Mouse (Mus musculus): ENCODE data around the gene Ext2.

The Ext2 gene

DNA sequence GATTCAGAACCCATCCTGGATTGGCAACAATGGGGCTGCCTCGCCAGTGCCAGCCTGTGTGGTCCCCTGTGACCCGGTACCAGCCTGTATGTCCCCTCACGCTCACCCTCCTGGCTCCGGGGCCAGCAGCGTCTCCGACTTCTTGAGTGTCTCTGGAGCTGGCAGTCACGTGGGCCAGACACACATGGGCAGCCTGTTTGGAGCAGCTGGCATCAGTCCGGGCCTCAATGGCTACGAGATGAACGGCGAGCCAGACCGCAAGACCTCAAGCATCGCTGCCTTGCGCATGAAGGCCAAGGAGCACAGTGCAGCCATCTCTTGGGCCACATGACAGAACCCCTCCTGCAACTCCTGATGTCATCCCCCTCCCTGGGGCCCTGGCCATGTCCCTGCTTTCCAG is 145.1 kb downstream of the Ext2 start:
- Histone ChIP-seq H3K36me3 (ENCODE audit: control insufficient read depth, insufficient read depth, low read length, poor library complexity, severe bottlenecking) (no peaks in the 10 kb centered on the region), H3K27me3 (ENCODE audit: control insufficient read depth, insufficient read depth, low read length, poor library complexity, severe bottlenecking) (no peaks in the 10 kb centered on the region)
- DNase-seq (ENCODE audit: low read depth, low spot score): no peak

DNA sequence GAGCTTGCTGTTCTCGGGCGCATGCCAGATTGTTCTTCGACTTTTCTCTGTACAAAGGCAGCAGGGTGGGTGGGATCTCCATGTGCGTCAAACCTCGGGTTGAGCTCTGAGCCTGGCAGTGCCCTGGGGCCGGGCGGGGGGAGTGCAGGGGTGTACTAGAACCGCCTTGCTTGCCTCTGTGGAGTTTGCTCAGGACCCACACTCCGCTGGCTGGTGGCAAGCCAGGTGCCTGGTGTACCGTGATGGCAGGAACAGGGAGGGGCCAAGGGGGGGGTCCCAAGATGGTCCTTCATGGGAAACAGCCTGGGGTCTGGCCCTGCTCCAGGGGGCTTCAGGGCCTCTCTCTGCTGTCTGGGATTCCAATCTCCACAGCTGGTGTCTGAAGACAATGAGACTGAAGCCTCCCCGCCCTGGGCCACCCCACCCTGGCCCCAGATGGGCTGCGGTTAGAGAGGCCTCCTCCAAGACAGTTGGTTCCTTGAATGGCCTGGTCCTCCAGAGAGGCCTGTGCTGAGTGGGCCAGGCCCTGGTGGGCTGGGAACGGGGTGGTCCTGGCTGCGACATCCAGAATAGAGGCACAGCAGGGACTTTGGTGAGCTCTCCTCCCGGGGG is 150.7 kb downstream of the Ext2 start:
- no peaks in the 10 kb centered on the region for H3K27me3 ChIP-seq (ENCODE audit: control insufficient read depth, insufficient read depth, low read length, poor library complexity, severe bottlenecking)
- DNase-seq (ENCODE audit: low read depth, low spot score): no peak

GRCm38 (mm10) chr2:93666146-93666858 is 156.1 kb downstream of the Ext2 start:
- no peak for DNase-seq (ENCODE audit: low read depth, low spot score)
- Histone ChIP-seq H3K27me3 (ENCODE audit: control insufficient read depth, insufficient read depth, low read length, poor library complexity, severe bottlenecking) (no peaks in the 10 kb centered on the region), H3K36me3 (ENCODE audit: control insufficient read depth, insufficient read depth, low read length, poor library complexity, severe bottlenecking) (no peaks in the 10 kb centered on the region)

More for the DNA sequence above, 150.7 kb downstream of the Ext2 start:
- H3K36me3 ChIP-seq (ENCODE audit: control insufficient read depth, insufficient read depth, low read length, poor library complexity, severe bottlenecking): no peaks in the 10 kb centered on the region

- no peaks in the 10 kb centered on the region for H3K36me3 ChIP-seq (ENCODE audit: control insufficient read depth, insufficient read depth, low read length, poor library complexity, severe bottlenecking)
- no peaks in the 10 kb centered on the region for H3K27me3 ChIP-seq (ENCODE audit: control insufficient read depth, insufficient read depth, low read length, poor library complexity, severe bottlenecking)
- no peak for DNase-seq (ENCODE audit: low read depth, low spot score)
Observed at GRCm38 (mm10) chr2:93665472-93665871, 156.9 kb downstream of the Ext2 start.

- H3K27me3 ChIP-seq (ENCODE audit: control insufficient read depth, insufficient read depth, low read length, poor library complexity, severe bottlenecking): no peaks in the 10 kb centered on the region
- H3K36me3 ChIP-seq (ENCODE audit: control insufficient read depth, insufficient read depth, low read length, poor library complexity, severe bottlenecking): no peaks in the 10 kb centered on the region
- no peak for DNase-seq (ENCODE audit: low read depth, low spot score)
Observed at GRCm38 (mm10) chr2:93662240-93662865, 160.0 kb downstream of the Ext2 start.

GRCm38 (mm10) chr2:93661096-93661495 is 161.3 kb downstream of the Ext2 start:
- H3K36me3 ChIP-seq (ENCODE audit: control insufficient read depth, insufficient read depth, low read length, poor library complexity, severe bottlenecking): no peaks in the 10 kb centered on the region
- H3K27me3 ChIP-seq (ENCODE audit: control insufficient read depth, insufficient read depth, low read length, poor library complexity, severe bottlenecking): no peaks in the 10 kb centered on the region
- no peak for DNase-seq (ENCODE audit: low read depth, low spot score)

- H3K27me3 ChIP-seq (ENCODE audit: control insufficient read depth, insufficient read depth, low read length, poor library complexity, severe bottlenecking): no peaks in the 10 kb centered on the region
- no peaks in the 10 kb centered on the region for H3K36me3 ChIP-seq (ENCODE audit: control insufficient read depth, insufficient read depth, low read length, poor library complexity, severe bottlenecking)
- DNase-seq (ENCODE audit: low read depth, low spot score): no peak
Observed at GRCm38 (mm10) chr2:93659705-93660308, 162.6 kb downstream of the Ext2 start.

- peak; percentile 17 for DNase-seq (ENCODE audit: low read depth, low spot score)
- Histone ChIP-seq H3K36me3 (ENCODE audit: control insufficient read depth, insufficient read depth, low read length, poor library complexity, severe bottlenecking) (no peaks in the 10 kb centered on the region), H3K27me3 (ENCODE audit: control insufficient read depth, insufficient read depth, low read length, poor library complexity, severe bottlenecking) (no peaks in the 10 kb centered on the region)
Observed at GRCm38 (mm10) chr2:93659004-93659403, 163.4 kb downstream of the Ext2 start.

DNA sequence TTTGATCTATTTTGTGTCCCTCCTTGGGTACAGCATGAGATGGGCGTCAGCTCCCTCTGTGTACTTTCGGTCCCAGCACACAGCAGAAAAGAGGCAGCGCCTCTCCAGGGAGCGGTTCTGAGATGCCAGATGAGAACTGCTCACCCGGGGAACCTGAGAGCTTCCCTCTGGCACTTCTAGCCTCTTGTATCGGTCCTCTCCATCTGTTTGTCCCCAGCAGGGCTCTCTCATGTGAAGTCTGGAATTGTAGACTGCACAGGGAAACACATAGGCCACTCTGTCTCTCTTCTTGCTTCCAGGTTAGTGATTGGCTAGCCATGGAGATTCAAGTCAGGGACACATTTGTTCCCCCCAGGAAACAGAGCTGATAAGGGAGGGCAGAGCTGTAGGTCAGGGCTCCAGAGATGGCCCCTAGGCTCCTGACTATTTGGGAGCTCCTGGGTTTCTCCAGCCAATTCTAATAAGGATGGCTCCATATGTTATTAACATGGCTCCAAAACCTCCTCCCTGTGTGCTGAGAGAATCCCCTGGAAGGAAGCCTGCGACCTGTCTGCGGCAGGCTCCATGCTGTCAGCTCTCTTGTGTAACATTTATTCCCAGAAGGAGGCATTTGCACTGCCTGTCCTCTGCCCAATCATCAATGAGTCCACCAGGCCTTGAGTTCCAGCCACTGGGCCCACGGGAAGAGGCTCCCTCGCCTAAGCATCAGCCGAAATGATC is 167.9 kb downstream of the Ext2 start:
- DNase-seq (ENCODE audit: low read depth, low spot score): no peak
- H3K36me3 ChIP-seq (ENCODE audit: control insufficient read depth, insufficient read depth, low read length, poor library complexity, severe bottlenecking): no peaks in the 10 kb centered on the region
- no peaks in the 10 kb centered on the region; the same call in 1 of the 2 replicates for H3K27me3 ChIP-seq (ENCODE audit: control insufficient read depth, insufficient read depth, low read length, poor library complexity, severe bottlenecking)

- Histone ChIP-seq H3K36me3 (ENCODE audit: control insufficient read depth, insufficient read depth, low read length, poor library complexity, severe bottlenecking) (no peaks in the 10 kb centered on the region), H3K27me3 (ENCODE audit: control insufficient read depth, insufficient read depth, low read length, poor library complexity, severe bottlenecking) (no peaks in the 10 kb centered on the region; the same call in 1 of the 2 replicates)
- DNase-seq (ENCODE audit: low read depth, low spot score): no peak
Observed at GRCm38 (mm10) chr2:93649243-93649870, 173.0 kb downstream of the Ext2 start.

- Histone ChIP-seq H3K27me3 (ENCODE audit: control insufficient read depth, insufficient read depth, low read length, poor library complexity, severe bottlenecking) (no peaks in the 10 kb centered on the region; the same call in 1 of the 2 replicates), H3K36me3 (ENCODE audit: control insufficient read depth, insufficient read depth, low read length, poor library complexity, severe bottlenecking) (no peaks in the 10 kb centered on the region)
- DNase-seq (ENCODE audit: low read depth, low spot score): no peak
Observed at GRCm38 (mm10) chr2:93647924-93648575, 174.3 kb downstream of the Ext2 start.

DNA sequence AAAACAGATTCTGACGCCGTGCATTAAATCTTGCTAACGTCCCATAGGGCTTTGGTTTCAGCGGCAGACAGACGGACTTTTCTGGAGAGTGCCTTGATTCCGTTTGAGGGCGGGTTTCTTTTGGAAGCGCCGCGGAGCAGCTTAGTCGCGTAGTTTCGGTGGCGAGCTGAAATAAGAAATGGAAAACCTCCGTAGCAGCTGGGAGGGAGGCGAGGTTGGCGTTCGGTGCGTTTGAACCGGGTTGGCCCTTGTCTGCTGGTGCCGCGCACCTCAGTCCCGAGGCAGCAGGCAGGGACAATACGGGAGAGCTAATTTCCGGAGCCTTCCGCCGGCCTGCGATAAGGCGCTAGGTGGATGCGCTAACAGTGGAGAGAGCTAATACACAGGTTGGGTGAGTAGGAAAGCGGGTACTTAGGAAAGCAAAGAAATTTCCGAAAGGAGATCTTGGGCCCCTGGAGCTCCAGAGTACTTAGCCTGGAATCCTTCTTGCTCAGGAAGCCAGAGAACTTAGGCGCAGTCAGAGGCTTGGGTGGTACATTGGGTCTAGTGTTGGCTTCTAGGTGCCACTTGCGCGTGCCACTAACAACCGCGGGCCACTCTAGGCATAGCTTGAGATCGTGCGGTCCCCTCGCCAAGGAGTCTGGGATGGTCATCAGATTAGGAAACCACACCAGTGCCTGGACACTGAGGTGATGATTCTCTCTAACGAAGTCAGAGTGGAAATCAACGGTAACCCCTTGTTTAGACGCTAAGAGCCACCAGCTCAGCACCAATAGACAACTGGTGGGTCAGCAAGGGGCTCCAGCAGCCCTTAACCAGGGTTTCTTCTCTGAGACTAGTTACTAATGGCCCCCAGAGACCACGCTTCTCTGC is 175.1 kb downstream of the Ext2 start:
- DNase-seq (ENCODE audit: low read depth, low spot score): peak; percentile 2
- Histone ChIP-seq H3K27me3 (ENCODE audit: control insufficient read depth, insufficient read depth, low read length, poor library complexity, severe bottlenecking) (no peaks in the 10 kb centered on the region; the same call in 1 of the 2 replicates), H3K36me3 (ENCODE audit: control insufficient read depth, insufficient read depth, low read length, poor library complexity, severe bottlenecking) (no peaks in the 10 kb centered on the region)

Measured in splenic B cell, adult 2 months (primary cell).